Mouse (Mus musculus): ENCODE measurements around the gene Efcab2.

Efcab2 gene

DNA sequence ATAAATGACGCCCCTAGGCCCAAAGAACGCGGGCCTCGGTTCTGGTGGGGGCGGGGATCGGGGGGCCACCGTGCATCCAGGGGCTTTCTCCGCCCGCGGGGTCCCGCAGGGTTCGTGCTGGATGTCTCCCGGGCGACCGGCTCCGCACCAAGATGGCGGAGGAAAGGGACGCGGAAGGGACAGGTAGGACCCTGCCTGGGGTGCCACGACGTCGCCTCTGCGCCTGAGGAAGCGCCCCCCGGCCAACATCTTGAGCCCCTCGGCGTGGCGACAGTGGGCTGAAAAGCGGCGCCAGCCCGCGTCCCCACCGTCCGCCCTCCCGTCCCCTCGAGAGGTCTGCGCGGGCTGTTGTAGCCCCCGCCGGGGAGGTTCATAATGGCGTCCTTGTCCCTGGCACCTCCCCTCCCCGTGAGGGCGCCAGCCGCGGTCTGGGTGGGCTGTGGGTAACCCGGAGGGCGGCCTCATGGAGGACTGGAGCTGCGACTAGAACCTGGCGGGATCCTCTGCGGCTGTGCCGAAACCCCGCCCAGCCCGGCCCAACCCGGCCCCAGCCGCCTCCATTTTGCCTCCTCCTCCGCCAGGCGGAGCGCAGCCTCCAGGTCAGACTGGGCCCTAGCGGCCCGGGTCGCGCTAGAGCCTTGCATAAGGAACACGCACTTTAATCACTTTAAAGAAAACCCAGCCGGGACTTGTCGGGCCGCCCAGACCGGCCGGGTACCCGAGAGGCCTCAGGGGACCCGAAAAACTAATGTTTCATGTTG lies at the start of gene Efcab2:
Gene Efcab2, plus strand, starts transcription at position 135 of the 761 bp plus-strand sequence.
- DNase-seq (ENCODE audit: low read depth, low spot score): peak; percentile 95

DNA sequence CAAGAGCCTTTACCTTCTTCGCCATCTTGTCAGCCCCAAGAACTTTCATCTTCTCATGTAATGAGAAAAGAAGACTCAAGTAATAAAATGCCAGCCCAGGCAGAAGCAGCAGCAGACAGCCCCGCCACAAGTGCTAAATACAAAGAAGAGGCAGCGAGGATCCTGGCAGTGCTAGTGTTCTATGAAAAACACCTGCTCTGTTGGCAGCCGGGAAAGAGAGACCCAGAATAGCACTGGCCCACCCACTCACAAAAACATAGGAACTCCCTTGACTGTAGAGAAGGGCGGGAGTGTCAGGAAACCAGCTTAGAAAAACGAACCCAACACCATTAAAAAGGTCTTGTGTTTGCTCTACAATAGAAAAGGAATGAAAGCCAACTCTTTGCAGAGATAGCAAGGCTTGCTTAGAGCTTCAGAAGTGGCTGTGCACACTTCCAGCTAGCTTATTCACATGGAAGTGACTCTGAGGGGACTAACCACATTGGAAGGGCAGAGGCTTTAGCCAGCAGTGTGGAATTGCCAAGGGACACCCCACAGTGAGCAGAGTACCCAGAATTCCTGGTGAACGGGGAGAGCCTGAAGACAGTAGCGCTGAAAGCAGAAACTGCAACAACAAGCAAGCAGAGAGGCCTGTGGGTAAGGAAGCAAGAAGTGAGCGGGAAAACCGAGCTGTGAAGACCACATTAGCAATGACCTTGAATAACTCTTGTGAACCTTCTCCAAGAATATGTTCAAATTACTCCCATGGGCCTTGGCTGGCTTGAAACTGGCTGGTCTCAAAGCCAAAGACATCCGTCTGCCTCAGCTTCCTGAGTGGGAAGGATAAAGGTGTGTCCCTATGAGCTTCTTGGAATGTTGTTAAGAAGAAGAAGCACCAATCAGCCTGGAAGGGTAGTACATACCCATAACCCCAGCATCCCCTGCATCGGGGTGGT lies 47.8 kb upstream of the Efcab2 start:
- peak; percentile 91 for DNase-seq (ENCODE audit: low read depth, low spot score)

DNA sequence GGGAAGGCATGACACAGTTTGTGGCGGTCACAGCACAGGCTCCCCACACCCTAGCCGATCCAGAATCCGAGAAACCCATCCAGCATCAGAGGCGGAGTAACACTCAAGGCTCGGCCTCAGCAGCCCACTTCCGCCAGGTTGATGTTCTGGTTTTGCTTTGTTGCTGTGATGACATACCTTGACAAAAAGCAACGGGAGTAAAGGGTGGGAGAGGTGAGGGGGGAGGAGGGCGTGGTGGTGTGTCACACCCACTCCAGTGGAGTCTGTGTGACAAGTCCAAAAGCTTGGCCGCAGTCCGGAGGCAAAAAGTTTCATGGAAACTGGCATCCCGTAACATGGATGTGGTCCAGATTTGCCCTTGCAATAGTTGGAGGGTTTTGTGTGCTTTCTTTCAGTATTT lies 45.6 kb upstream of the Efcab2 start:
- peak; percentile 99 for DNase-seq (ENCODE audit: low read depth, low spot score)

DNA sequence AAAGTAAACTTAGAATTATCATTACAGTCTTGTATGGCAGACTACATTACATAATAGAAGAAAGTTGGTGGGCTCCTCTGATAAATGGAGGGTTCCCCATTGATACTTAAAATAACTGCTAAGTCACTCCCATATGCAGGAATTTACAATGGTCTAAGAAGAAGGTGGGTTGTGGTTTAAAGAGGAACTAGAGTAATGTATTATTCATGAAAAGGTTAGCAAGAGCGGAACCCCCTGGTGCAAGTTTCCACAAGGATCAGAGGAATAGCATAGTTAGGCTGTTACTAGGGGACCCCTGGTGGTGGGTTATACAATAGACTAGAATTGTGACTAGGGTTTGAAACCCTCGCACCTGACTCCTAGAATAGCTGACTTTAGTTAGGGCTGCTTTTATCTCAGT lies 45.2 kb upstream of the Efcab2 start:
- peak; percentile 100 for DNase-seq (ENCODE audit: low read depth, low spot score)

DNA sequence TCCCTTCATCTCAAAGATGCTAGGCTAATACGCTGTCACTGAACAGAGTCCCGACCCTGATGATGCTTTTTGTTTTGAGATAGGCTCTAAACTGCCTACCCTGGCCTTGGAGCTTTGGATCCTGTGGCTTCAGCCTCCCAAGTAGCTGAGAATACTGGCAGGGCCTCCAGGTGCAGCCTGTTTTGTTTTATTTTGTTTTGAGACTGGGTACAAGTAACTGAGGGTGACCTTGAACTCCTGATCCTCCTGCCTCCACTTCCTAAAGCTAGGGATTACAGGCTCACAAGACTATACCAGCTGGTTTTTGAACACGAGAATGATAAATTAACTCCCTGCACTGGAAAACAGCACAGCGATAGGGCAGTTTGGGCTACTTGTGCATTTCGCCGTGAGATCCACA lies 40.7 kb upstream of the Efcab2 start:
- peak; percentile 73 for DNase-seq (ENCODE audit: low read depth, low spot score)

DNA sequence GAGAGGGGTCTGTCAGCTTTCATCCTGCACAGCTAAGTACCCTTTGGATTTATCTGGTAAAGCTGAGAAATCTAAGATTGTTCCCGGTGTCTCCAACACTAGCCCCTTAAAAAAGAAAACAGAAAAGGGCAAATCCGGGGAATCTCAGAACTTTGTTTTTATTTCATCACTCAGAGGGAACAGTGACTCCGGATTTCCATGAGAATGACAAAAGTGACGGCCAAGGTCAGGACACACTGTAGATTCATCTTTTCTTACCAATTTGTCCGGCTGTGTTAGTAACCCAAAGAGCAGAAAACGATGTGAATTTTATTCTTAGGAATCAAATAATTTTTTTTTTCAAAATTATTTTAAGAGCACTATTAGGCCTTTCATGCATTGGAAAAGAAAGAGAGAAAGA lies 37.8 kb upstream of the Efcab2 start:
- DNase-seq (ENCODE audit: low read depth, low spot score): no peak

DNA sequence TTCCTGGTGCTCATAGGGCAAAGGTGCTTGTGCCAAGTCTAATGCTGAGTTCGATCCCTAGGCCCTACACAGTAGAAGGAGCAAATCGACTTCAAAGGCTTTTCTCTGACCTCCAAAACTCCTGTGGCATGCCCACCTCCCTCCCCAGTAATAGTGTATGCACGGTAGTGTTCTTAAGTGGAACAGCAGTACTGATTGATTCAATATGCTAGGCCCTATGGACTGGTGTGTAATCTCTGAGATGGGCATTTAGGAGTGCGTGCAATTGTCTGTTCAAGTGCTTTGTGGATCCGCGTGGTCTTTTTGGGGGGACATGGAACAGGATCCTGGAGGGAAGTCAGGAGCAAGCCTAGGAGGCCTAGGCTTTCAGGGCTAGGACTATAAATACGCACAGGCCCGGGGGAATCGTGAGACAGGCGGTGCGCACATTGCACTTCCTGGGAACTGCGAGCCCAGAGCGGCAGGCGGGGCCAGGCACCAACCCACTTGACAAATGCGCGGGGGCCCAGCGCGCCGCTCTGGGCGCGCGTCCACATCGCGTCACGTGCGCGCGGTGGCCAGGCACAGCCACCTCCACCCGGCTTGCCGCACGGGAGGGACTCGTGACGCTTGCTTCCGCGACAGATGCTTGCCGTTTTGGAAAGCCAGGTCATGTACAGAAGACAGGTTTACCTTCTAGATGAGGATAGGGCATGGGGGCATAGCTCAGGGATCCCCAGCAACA lies 37.2 kb upstream of the Efcab2 start:
- DNase-seq (ENCODE audit: low read depth, low spot score): peak; percentile 91

DNA sequence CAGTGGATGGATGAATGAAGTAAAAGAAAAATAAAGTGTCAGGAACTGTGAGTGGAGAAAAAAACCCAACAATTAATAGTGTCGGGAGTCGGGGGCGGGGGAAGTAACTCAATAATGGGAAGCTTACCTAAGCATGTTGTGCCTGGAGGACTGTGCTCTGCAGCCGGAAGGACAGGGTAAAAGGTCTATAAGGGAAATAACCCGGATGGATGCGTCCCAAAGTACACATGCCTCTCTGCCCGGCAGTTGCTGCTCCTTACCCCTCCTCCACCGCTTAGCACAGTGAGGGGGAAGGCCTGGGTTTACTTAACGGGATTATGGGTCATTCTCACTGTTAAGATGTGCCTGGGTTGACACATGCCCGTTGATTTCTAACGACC lies 36.6 kb upstream of the Efcab2 start:
- peak; percentile 81 for DNase-seq (ENCODE audit: low read depth, low spot score)

DNA sequence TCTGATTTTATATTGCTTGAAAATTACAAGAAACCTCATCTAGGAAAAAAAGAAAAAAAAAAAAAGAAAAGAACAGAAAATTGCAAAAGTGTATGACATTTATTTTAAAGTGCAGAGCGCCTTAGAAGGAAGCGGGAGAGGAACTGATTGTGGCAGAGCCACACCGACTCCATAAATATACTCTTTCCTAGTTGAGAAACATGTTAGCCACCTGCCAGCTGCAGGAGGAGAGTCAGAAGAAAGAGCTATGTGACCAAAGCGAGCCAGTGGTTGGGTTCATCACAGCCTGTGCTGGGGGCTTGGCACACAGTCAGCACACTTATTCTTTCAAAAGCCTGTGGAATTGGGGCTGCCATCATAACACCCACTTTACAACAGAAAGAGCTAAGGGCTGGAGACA lies 33.2 kb upstream of the Efcab2 start:
- no peak for DNase-seq (ENCODE audit: low read depth, low spot score)

DNA sequence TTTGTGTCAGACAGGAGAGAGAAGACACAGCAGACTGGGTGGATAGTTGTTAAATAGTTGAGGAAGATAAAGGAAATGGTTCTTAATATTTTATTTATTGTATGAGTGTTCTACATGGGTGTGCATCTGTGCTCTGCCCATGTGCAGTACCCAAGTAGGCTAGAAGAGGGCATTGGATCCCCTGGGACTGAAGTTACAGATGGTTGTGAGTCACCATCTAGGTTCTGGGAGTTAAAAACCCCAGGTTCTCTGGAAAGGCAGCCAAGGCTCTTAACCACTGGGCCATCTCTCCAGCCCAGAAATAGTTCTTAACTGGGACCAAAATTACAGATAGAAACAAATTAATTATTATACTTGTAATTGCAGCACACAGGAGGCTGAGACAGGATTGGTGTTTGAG lies 30.5 kb upstream of the Efcab2 start:
- DNase-seq (ENCODE audit: low read depth, low spot score): no peak

DNA sequence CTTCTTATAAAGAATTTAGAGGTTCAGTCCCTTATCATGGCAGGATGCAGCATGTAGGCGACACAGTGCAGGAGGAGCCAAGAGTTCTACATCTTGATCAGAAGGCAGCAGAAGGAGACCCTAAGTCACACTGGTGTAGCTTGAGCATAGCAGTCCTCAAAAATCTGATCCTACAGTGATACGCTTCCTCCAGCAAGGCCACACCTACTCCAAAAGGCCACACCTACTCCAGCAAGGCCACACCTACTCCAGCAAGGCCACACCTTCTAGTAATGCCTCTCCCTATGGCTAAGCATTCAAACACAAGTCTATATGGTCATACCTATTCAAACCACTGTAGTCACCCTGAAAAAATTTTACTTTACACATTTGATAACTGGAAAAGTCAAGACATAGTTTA lies 29.8 kb upstream of the Efcab2 start:
- DNase-seq (ENCODE audit: low read depth, low spot score): peak; percentile 67

DNA sequence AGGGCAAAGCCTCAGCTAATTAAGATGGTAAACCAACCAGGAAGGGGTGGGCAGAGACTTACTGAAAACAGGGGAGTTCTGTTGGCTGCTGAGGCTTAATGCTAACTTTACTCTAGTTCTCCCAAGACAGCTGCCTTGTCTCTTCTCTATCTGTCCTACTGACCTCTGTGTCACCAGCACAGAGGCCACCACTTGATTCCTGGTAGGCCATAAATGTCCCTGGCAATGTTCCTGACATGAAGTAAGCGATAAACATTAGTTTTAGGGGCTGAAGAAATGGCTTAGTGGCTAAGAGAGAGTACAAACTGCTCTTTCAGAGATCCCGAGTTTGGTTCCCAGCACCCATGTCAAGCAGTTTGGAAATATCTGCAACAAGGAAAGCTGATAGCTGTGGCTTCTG lies 29.0 kb upstream of the Efcab2 start:
- DNase-seq (ENCODE audit: low read depth, low spot score): no peak

DNA sequence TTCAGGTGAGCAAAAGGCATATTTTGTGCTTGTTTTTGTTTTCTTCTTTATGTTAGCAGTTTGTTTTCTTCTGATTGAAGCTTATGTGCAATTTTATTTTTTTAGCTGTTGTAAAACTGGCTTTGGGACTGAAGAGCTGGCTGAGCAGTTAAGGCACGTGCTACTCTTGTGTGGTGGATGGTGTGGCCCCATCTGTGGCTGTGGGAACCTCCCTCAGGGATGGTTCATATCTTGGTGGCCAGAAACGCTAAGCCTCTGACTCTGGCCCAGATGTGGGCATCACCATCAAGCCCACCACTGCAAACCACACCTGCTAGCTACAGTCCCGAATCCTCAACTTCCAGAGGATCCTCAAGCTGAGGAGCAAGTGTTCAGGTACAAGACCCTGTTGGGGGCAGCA lies 27.8 kb upstream of the Efcab2 start:
- no peak for DNase-seq (ENCODE audit: low read depth, low spot score)

DNA sequence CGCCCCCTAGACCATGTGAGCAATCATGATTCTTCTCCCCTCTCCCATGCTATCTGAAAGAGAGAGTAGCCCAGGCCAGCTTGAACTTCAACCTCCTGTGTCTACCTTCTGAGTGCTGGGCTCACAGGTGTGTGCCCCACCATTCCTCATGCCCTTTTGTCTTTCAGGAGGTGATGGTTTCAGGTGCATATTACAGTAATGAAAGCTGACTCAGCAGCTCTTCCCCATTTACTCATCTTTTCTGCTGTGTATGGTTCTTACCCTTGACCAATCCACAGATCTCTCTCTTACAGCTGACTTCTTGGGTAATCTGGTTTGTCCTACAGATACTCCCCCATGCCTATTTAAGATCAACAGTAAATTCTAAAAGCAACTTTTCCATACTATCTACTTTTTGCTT lies 26.7 kb upstream of the Efcab2 start:
- DNase-seq (ENCODE audit: low read depth, low spot score): no peak

DNA sequence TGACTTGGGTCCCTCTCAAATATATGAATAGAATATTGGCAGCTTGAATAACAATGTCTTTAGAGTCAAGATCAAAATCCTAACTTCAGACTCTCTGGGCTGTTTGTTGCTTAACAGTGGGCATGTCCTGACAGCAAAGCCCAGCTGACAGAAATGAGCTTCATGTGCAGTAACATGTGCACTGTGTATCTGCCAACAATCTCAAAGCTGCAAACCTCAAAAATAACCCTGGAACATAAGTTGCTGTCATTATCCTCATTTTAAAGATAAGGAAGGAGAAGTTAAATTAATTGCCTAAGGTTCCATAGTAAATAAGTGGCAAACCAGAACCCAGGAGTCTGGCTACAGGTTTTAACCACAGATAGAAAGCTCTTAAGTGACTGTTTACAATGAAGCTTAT lies 23.7 kb upstream of the Efcab2 start:
- no peak for DNase-seq (ENCODE audit: low read depth, low spot score)

DNA sequence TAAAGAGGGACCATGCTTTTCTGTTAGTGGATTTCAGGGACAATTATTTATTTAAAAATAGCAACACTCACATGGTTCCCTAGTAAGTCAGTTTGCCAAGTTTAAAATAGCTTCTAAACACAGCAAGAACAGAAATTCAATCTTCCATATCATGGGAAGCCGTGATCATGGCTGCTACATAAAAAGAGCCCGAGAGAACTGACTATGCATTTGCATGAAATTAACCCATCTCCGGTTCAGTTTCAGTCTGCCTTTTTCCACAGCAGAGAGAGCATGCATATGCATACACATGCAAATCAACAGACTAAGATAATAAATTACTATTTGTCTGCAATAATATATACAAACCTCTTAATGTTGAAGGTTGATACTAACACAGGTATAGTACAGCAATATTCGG lies 17.1 kb upstream of the Efcab2 start:
- DNase-seq (ENCODE audit: low read depth, low spot score): no peak

DNA sequence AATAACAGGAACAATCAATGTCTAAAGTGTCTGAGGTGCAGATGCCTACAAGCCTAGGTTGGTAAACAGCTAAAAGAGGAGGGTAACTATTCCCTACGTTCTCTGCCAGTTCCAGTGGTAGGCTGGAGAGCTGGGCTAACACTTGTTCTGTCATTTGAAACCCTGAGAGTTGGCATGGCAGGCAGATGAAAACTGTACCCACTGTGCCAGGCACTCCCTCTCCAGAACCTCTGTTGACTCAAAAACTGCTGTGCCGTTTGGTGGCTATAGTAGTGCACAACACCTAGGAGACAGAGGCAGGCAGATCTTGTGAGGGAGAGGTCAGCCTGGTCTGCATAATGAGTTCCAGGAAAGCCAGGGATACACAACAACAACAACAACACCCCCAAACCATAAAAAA lies 16.5 kb upstream of the Efcab2 start:
- no peak for DNase-seq (ENCODE audit: low read depth, low spot score)

DNA sequence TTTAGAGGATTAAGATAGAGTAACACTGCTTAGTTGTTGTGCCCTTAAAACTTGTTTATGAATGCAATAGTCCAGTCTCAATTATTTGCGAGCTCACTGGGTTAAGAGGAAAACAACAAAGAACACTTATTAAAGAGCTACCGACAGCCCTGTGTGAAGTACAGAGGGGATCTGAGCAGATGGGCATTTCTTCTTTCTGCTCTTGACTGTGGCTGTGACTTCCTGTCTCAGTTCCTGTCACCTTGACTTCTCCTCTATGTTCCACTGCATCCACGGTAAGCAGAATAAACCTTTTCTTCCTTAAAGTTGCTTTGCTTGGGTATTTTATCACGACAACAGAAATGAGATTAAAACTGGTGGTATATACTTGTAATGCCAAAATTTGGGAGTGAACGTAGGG lies 12.9 kb upstream of the Efcab2 start:
- no peak for DNase-seq (ENCODE audit: low read depth, low spot score)

DNA sequence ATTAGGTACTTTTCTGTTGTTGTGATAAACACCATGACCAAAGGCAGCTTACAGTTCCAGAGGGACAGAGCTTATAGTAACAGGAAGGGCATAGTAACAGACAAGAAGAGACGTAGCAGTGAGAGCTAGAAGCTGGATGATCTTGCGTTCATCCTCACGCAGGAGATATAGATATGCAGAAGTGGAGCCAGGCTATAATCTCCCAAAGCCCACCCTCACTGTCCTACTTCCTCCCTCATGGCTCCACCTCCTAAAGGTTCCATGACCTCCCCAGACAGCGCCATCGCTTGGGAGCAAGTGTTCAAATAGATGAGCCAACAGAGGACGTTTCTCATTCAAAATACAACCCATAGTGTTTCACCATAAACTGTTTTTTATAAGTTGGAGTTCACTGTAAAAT lies 10.8 kb upstream of the Efcab2 start:
- no peak for DNase-seq (ENCODE audit: low read depth, low spot score)

DNA sequence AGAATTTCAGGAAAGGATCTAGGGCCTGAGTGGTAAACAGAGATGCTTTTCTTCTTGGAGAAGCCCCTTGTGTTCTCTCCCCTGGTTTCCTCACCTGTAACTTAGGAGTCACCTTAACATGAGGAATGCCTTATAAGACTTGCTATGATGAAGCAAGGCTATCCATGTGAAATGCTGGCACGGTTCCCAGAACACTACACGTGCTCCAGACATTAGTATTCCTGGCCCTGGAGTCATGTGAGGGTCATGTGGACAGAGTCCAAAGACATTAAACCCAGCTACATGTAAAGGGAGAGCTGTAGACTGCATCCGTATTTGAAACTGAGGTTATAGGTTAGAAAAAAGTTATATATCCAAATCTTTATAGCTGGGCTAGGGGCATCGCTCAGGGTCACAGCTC lies 9.5 kb upstream of the Efcab2 start:
- no peak for DNase-seq (ENCODE audit: low read depth, low spot score)

DNA sequence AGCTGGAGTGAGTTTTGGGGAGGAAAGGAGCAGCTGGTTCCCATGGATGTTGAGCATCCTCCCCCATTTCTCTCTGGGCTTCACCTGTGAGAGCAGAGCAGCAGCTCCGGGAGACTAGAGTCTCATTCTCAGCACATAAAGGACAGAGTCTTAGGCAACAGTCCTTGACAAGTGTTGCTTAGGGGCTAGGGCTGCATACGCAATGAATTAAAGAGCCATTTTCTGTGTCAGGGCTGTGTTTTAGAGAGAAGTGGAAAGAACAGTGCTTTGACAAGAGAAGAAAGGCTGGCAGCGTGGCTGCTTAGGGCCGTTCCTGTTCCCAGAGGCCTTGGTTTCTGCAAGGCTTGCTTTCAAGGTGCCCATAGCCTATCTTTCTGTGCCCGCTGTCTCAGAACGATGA lies 6.0 kb upstream of the Efcab2 start:
- no peak for DNase-seq (ENCODE audit: low read depth, low spot score)

DNA sequence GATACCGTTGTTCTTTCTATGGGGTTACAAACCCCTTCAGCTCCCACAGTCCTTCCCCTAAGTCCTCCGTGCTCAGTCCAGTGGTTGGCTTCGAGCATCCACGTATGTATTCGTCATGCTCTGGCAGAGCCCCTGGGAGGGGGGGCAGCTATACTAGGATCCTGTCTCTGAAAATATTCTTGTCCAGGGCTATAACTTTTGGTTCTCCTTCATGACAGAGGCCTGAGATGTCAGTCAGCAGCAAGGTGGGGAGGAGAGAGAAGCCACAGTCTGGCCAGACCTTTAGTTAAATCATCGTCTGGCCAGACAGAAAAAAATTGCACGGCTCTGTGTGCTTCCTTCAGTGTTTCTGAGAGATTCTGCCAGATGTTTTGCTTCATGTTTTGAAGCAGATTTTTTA lies 5.2 kb upstream of the Efcab2 start:
- DNase-seq (ENCODE audit: low read depth, low spot score): no peak
